In the genomic region with DNA sequence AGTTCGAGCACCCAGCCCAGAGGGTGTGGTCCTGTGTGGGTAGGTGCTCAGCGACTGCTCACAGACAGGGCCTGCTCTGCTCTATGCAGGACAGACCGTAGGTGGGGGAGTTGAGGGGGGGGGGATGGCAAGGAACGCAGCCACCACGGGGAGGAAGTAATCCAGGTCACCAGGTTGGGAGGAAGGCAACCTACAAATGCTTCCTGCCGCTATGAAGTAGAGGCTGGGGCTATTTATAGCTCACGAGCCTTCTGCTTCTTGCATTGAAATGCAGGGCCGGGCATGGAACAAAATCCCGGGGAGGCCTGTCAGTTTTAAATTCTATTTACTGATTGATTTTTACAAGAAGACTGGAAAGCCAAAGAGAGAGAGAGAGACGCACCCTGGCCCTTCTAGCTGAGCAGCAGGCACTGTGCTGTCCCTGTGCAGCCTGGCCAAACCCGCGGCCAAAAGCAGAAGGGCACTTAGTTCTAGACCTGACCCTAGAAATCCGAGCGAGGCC, we compare ENCODE assay signal across 15 mouse cellular contexts. TPM values are rescaled to one million over a fixed set of nuclear protein-coding genes. Genes with fewer than 3 reads are reported as not detected.
DNase-seq lines count a peak whose midpoint lies in the region; TF ChIP-seq lines count a peak whose summit lies in the region.
"Had no signal": no experiment of that assay in that cellular context is flagged by ENCODE, and none has a peak within 500 bp of the region (broad histone marks: within the 10 kb centered on the region; RNA-seq: fewer than 3 reads in every experiment).

No protein-coding gene starts in this region.

- H3K9ac ChIP-seq in heart, adult 2 months (ENCODE audit: low read depth, low read length): no peak overlapping the region
- H3K9ac ChIP-seq: heart, embryonic 15.5 days had no signal

- intact Hi-C loops in heart, postnatal 10 days (cut with DNase I): no loop called here
- intact Hi-C loops in heart, adult 2 months (cut with DNase I): no loop called here

- H3K4me3 ChIP-seq in heart, adult 2 months: no peak overlapping the region
- H3K4me3 ChIP-seq: heart, embryonic 15.5 days had no signal

- no peak for TF ChIP-seq POLR2A in heart, adult 2 months (IDR thresholded peaks at IDR 0.05; ENCODE audit: insufficient read depth, low read depth, low read length)

- no peaks in the 10 kb centered on the region for H3K27me3 ChIP-seq in heart, adult 2 months (ENCODE audit: control insufficient read depth, insufficient read depth, low read length)

- TF ChIP-seq EP300 in heart, adult 2 months (IDR thresholded peaks at IDR 0.05; ENCODE audit: insufficient read depth, low read depth, low read length): no peak

- no peaks in the 10 kb centered on the region; the same call in 1 of the 2 replicates for H3K4me1 ChIP-seq in heart, adult 2 months (ENCODE audit: control insufficient read depth, insufficient read depth, low read length)

- TF ChIP-seq CTCF in heart, adult 2 months (IDR thresholded peaks at IDR 0.05): no peak

- H3K79me2 ChIP-seq in heart, adult 2 months (replicated peaks; ENCODE audit: control insufficient read depth, insufficient read depth, low read length): no peaks in the 10 kb centered on the region

- H3K36me3 ChIP-seq in heart, adult 2 months (ENCODE audit: control insufficient read depth, insufficient read depth, low read length): no peaks in the 10 kb centered on the region
- H3K36me3 ChIP-seq: heart, embryonic 15.5 days had no signal

- no peak overlapping the region for H3K27ac ChIP-seq in heart, adult 2 months
- H3K27ac ChIP-seq: heart, embryonic 15.5 days; macrophage had no signal

- DNase-seq in heart, postnatal 10 days: peak; percentile 6 to 8
- DNase-seq in heart, adult 2 months: no peak
- DNase-seq in thymus, postnatal 14 days: peak; percentile 20
- no peak for DNase-seq in thymus, postnatal 4 days
- peak; percentile 70 to 72 for DNase-seq in cerebellum, postnatal 25 days
- no peak for DNase-seq in spleen, postnatal 14 days (ENCODE audit: low spot score in 2 of 2)
- DNase-seq in embryo, embryonic 11 days: no peak
- DNase-seq: adrenal gland, postnatal 14 days; kidney, adult 2 months; layer of hippocampus, adult 9-11 months had no signal

- WGBS in heart, adult 2 months: 36% methylated on average over 14 of the region's 14 CpGs

RNA-seq across cellular contexts. Expression of a gene that starts 18.5 kb away (rescaled TPM):
- total RNA-seq in heart, postnatal 10 days (2021): under 1 TPM; 0.17 to 0.27 TPM
- total RNA-seq in heart, adult 2 months (2021): 1 to 10 TPM in 1 of 2 experiments, under 1 TPM in 1; 0.97 to 1.4 TPM
- polyA plus RNA-seq in heart, adult 2 months (2012; rRNA removed): 0.49 and 0.94 TPM in 2 replicates
- total RNA-seq: common myeloid progenitor, adult 5-6 weeks had no signal
- polyA plus RNA-seq: macrophage had no signal

RNA-seq across cellular contexts. Expression of a gene that starts 46.5 kb away (rescaled TPM):
- total RNA-seq in heart, postnatal 10 days (2021): not detected
- not detected for total RNA-seq in heart, adult 2 months (2021)
- not detected in 2 replicates for polyA plus RNA-seq in heart, adult 2 months (2012; rRNA removed)
- total RNA-seq: adrenal gland, postnatal 14 days; common myeloid progenitor, adult 5-6 weeks had no signal
- polyA plus RNA-seq: heart, embryonic 15.5 days; kidney, adult 2 months; limb, embryonic 11.5 days; liver, embryonic 16.5 days; macrophage had no signal

Comparison
In these comparisons a context has a peak if more than half of its experiments do, and no peak if none do; other contexts are left out.
1. DNase-seq: peak in heart, postnatal 10 days (2 of 2), thymus, postnatal 14 days (single experiment) and cerebellum, postnatal 25 days (2 of 2); none in heart, adult 2 months (0 of 2), thymus, postnatal 4 days (single experiment), spleen, postnatal 14 days (0 of 2) and embryo, embryonic 11 days (single experiment).